Mouse (Mus musculus): ENCODE data around the gene Vcp. TPM values are rescaled to one million over a fixed set of nuclear protein-coding genes. Genes with fewer than 3 reads are reported as not detected.

The Vcp gene
- total and polyA plus RNA-seq, 3 experiments: 200 to 462 (median 237) TPM

- peak overlapping the region; percentile 70; the same call in 1 of the 2 replicates for H3K27ac ChIP-seq (ENCODE audit: insufficient read depth, low read depth)
- in situ Hi-C loops (cut with MboI; ENCODE audit: low pct_ligation_motif_present, low pct_unique_long_range_greater_than_20kb, low sequenced_read_pairs): no loop called here
- peaks cover 14 to 53% of the 10 kb centered on the region in 2 experiments for H3K4me1 ChIP-seq (ENCODE audit: control insufficient read depth in 1 of 2, insufficient read depth in 2 of 2)
- H3K36me3 ChIP-seq (replicated peaks in 1 of 2; ENCODE audit: control insufficient read depth in 1 of 2, insufficient read depth in 1 of 2, low read length in 1 of 2): no peaks in the 10 kb centered on the region
- H3K4me2 ChIP-seq (ENCODE audit: insufficient read depth, low read depth, poor library complexity, severe bottlenecking): peak overlapping the region; percentile 87
- no peak overlapping the region for H3K9ac ChIP-seq (ENCODE audit: insufficient read depth, low read depth)
- no peaks in the 10 kb centered on the region for H3K9me3 ChIP-seq (replicated peaks; ENCODE audit: low read length)
- H3K27me3 ChIP-seq (replicated peaks): no peaks in the 10 kb centered on the region
- DNase-seq (ENCODE audit: extremely low read depth): no peak
- no peaks in the 10 kb centered on the region for H3K79me2 ChIP-seq (replicated peaks; ENCODE audit: control insufficient read depth, extremely low read depth, insufficient read depth, poor library complexity, severe bottlenecking)
- no peak for TF ChIP-seq USF2 (conservative IDR thresholded peaks at IDR 0.05; ENCODE audit: low read depth, low read length)
- TF ChIP-seq HCFC1 (IDR thresholded peaks at IDR 0.05; ENCODE audit: low read depth, low read length): no peak
- no peak for TF ChIP-seq NRF1 (IDR thresholded peaks at IDR 0.05; ENCODE audit: low read depth, low read length)
- no peak for TF ChIP-seq TCF12 (IDR thresholded peaks at IDR 0.05; ENCODE audit: low read depth, low read length)
- no peak for TF ChIP-seq RAD21 (IDR thresholded peaks at IDR 0.05; ENCODE audit: low read depth, low read length)
- TF ChIP-seq POLR2A (IDR thresholded peaks at IDR 0.05; ENCODE audit: low read depth, low read length): no peak
- TF ChIP-seq ELF1 (IDR thresholded peaks at IDR 0.05; ENCODE audit: low read depth, low read length): no peak
- dilution Hi-C loops (cut with MboI; ENCODE audit: extremely low pct_ligation_motif_present, extremely low pct_unique_long_range_greater_than_20kb, low sequenced_read_pairs): no loop called here
- H3K4me3 ChIP-seq (replicated peaks in 1 of 3; ENCODE audit: low read depth in 2 of 3, low read length in 2 of 3, poor library complexity in 1 of 3): peak overlapping the region; percentile 50 to 59 (median 57)
Observed at GRCm38 (mm10) chr4:43045285-43045658, 45.0 kb upstream of the Vcp start.

- in situ Hi-C loops (cut with MboI; ENCODE audit: low pct_ligation_motif_present, low pct_unique_long_range_greater_than_20kb, low sequenced_read_pairs): no loop called here
- DNase-seq (ENCODE audit: extremely low read depth): peak; percentile 66
- Histone ChIP-seq H3K27ac (ENCODE audit: insufficient read depth, low read depth) (peak overlapping the region; percentile 70), H3K9ac (ENCODE audit: insufficient read depth, low read depth) (peak overlapping the region; percentile 31), H3K4me1 (ENCODE audit: control insufficient read depth in 1 of 2, insufficient read depth in 2 of 2) (peaks cover 14 to 53% of the 10 kb centered on the region in 2 experiments), H3K9me3 (replicated peaks; ENCODE audit: low read length) (no peaks in the 10 kb centered on the region), H3K36me3 (replicated peaks in 1 of 2; ENCODE audit: control insufficient read depth in 1 of 2, insufficient read depth in 1 of 2, low read length in 1 of 2) (no peaks in the 10 kb centered on the region), H3K79me2 (replicated peaks; ENCODE audit: control insufficient read depth, extremely low read depth, insufficient read depth, poor library complexity, severe bottlenecking) (no peaks in the 10 kb centered on the region), H3K4me3 (replicated peaks in 1 of 3; ENCODE audit: low read depth in 2 of 3, low read length in 2 of 3, poor library complexity in 1 of 3) (peak overlapping the region; percentile 50 to 59 (median 57)), H3K27me3 (replicated peaks) (no peaks in the 10 kb centered on the region), H3K4me2 (ENCODE audit: insufficient read depth, low read depth, poor library complexity, severe bottlenecking) (peak overlapping the region; percentile 87)
- dilution Hi-C loops (cut with MboI; ENCODE audit: extremely low pct_ligation_motif_present, extremely low pct_unique_long_range_greater_than_20kb, low sequenced_read_pairs): no loop called here
- TF ChIP-seq IRF4 (IDR thresholded peaks at IDR 0.05; ENCODE audit: low read depth, low read length) (peak; percentile 28; the same call in 1 of the 2 replicates), HCFC1 (IDR thresholded peaks at IDR 0.05; ENCODE audit: low read depth, low read length) (peak; percentile 30; the same call in 1 of the 2 replicates), CHD1 (IDR thresholded peaks at IDR 0.05; ENCODE audit: low read depth, low read length) (no peak), CHD2 (IDR thresholded peaks at IDR 0.05; ENCODE audit: low read length) (no peak), NRF1 (IDR thresholded peaks at IDR 0.05; ENCODE audit: low read depth, low read length) (0 out of 2 replicates have a peak, but pooled peaks have one; percentile 17), NELFE (IDR thresholded peaks at IDR 0.05; ENCODE audit: low read depth, low read length) (peak; percentile 40; the same call in 1 of the 2 replicates), ELF1 (IDR thresholded peaks at IDR 0.05; ENCODE audit: low read depth, low read length) (peak; percentile 57), TBP (conservative IDR thresholded peaks at IDR 0.05; ENCODE audit: low read depth, low read length) (no peak), EP300 (IDR thresholded peaks at IDR 0.05; ENCODE audit: low read length) (peak; percentile 36; the same call in 1 of the 2 replicates)
Observed at GRCm38 (mm10) chr4:43044673-43045072, 44.4 kb upstream of the Vcp start.
